Mouse (Mus musculus) right cerebral cortex, postnatal 36 days (tissue): ENCODE measurements around the gene Klhl40.

Experiments
- DNase-seq, 2 experiments: peaks; one replicate each; pipeline ENCODE4 v3.0.0; 2022; ENCODE audit warnings: low spot score in 2 of 2, mixed read lengths in 1 of 2

Gene Klhl40

DNA sequence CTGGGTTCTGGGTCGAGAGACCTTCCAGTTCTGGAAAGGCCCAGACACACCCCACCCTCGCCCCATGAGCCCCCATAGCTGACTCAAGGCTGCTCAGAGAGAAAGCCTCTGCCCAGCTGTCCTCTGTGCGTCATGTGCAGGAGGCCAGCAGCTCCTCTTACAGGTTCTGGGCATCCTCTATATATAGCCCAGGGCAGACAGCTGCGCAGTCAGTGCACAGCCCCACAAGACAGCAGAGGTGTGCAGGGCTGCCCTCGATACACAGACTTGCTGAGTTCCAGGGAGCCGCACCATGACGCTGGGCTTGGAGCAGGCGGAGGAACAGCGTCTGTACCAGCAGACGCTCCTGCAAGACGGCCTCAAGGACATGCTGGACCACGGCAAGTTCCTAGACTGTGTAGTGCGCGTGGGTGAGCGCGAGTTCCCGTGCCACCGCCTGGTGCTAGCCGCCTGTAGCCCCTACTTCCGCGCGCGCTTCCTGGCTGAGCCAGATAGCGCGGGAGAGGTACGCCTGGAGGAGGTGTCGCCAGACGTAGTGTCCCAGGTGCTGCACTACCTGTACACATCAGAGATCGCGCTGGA is at the start of gene Klhl40:
Gene Klhl40 (plus strand): TSS at position 124 of the 582 bp plus-strand sequence.
- DNase-seq: peak; percentile 63 to 71

DNA sequence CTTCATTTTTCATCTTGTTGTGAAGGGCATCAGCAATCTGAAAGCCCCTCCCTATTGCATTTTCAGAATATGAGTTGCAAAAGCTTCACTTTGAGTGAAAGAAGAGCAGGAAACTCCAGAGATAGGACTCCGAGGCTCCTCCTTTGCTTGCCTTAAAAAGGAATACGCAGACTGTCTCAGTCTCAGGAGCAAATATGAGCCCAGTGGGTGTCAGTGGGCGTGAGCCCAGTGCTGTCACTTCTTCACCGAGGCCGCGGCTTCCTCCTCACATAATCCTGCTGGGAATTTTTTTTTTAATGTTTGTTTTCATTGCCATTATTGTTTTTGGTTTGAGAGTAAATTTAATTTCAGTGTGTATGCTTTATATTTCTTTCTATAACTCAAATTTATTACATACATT is 36.9 kb upstream of the Klhl40 start:
- no peak for DNase-seq

DNA sequence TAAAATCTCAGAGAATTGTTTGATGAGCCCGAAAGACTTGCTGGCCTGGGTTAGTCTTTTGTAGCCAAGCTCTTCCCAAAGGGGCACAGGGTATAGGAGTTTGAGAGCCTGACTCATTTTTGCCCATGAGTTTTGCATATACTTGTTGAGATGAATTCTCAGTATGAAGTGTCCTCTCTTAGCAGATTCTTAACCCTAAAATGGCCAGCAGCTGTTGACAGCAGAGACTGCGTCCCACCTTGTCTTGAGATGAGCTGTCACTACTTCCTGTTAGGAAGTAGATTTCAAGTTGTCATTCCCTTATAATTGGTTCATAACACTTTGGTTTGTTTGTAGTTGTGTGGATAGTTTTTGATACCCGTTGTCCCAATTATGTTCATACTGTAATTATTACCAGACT is 36.2 kb upstream of the Klhl40 start:
- DNase-seq: no peak

DNA sequence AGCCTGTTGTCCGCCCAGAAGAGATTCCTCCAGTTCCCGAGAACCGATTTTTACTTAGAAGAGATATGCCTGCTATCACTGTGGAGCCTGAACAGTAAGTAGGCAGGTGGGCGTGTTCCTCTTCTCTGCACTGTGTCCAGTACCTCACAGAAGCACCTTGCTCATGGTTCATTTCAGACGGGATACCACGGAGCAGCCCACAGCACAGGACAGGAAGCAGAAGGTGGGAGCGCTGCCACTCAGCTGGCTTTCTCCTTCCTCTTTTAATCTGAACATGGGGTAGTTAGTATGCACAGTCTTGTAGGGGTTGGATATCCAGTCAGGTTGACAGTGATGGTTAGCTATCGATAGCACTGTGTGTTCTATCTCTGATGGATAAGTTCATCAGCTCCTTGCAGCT is 33.4 kb upstream of the Klhl40 start:
- no peak for DNase-seq

DNA sequence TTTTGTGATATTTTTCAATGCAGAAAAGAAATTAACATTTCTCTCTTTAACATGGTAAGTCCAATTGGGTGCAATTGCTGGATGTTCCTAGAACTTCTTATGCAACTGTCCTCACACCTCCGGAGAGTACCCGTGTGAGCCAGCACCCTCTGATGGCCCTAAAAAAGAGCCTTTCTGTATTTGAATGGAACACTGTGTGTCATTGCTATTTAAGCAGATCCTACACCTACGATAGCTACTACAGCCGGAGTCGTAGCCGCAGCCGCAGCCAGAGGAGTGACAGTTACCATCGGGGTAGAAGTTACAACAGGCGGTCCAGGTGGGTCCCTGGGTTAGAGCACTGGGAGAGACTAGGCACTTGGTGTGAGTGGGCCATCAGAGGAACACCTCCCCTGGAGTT is 24.6 kb upstream of the Klhl40 start:
- peak in 1 of 2 experiments; percentile 83 for DNase-seq

DNA sequence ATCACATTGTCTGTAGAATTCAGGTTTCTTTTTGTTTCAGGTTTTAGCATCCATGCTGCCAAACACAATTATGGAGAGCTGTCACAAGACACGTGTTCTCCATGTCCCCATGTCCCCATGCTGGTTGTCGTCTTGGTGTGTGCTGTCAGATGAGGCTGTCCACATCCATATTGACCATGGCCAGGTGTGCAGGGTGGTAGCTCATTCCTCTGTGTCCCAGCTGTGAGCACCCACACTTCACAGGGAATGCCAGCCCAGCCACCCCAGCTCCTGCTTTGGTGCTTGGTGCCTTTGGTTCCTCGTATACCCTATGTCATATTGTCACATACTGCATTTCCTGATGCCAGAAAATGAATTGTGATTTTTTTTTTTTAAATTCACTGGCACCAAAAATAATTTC is 22.8 kb upstream of the Klhl40 start:
- DNase-seq: no peak

DNA sequence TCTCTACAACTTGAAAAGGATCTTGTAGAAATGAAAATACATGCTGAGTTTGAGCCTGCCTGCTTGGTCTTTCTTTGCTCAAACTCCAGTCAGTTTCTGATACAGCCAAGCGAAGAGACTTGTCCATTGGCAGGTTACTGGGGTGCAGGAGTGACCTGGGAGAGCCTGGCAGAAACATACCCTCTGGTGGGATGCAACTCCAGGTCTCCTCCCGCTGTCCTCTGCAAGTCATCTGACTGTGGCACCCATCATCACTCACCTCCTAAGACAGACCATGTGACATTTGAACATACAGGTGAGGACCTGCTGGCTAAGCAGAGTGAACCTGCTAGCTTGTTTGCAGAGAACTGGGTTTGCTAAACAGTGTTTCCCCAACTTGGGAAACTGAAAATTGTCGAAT is 20.6 kb upstream of the Klhl40 start:
- DNase-seq: peak in 1 of 2 experiments; percentile 0

DNA sequence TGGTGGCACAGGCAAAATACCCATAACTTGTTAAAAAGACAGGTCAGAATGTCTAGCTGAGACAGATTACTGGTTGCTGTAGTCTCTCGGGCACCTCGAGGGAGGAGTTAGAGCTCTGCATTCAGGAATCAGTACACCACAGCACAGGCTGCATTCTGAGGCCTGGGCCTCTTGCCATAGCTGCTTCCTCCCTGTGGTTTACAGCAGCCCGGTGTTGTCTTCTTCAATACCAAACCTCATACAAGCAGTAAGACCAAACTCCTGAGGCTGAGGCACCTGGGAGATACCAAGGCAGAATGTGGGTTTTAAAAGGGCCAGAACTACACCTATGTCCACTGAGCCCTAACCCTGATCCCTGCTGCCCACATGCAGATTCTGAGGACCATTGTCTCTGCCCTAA is 20.0 kb upstream of the Klhl40 start:
- DNase-seq: peak in 1 of 2 experiments; percentile 19

DNA sequence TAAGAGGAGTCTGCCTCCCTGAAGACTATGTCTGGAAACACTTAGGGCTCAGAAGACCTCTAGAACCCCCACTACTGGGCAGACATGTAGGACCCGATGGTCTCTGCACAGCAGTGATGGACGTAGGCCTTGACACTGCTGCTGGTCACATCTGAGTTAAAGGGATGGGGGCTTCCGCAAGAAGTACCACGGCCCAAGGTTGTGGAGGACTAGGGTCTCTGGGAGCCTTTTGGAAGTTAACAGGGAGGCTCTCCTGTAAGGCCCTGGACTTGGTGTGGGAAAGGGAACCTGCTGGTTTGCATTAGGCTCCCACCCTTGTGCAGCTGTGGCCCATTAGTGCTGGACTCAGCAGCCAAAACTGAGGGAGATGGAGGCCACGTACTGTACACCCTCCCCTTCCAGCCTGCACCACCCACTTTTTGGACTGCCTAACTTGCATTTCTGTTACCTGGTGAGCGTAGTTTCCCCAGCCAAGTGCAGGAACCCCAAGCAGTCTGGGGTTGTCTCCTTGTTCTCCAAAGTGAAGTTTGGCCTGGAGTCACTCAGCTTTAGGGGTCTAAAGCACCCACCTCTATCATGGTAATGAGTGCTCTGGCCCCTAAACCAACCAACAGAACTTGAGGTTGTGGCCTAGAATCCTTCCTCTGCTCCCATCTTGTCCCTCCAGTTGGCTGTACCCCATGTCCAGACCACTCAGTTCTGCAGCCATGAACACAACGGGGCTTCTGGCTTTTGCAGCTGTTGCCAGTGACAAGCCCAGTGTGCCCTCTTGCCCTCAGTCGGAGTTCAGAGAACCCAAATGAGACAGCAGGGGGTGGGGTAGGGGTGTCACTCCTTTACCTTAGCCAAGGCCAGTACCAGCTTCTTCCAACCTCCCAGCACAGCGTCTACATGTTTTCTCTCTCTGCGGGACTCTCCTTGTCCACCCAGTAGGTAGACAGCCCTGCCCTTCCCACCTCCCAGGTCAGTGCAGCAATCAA is 19.3 kb upstream of the Klhl40 start:
- no peak for DNase-seq

DNA sequence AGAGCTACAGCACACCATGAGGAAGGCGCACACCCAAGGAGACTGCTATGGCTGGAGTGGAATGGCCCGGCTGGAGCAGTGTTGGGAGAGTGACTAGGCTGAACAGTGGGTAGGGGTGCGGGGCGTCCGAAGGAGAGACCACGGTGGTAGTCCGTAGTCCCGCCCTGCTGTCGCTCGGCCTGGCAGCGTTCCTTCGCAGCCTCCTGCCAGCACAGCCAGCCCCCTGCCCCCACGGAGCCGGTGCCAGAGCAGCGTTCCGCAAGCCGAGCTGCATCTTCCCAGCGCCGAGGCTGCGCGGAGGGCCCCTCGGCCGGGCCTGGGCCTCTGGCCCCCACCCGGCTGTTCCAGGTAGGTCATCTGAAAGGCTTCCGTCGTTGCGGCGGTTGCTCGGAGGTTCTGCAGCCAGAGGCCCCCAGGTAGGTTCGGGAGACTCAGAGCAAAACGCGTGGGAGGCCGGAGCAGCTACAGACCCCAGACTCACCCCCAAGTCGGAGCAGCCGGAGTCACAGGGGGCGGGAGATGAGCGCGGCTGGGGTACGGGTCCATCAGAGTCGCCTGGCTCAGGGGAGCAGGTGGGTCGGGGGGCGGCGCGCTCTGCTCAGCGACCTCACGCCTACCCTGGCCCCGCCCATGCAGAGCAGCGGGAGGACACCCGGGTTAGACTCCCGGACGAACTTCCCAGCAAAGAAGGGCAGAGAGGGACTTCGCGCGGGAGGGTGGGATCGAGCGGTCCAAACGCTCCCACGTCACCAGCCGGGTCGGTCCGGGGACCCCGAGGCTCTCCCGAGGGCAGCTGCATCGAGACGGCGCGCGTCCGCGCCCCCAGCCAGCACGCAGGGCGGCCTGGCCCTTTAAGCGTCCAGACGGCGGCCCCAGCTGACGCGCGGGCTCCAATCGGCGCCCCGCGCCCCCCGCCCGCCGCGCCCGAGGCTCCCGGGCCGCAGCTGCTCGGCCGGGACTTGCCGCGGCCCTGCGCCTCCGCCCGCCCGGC is 18.0 kb upstream of the Klhl40 start, which contains the start of gene Zfp651:
Gene Zfp651 (plus strand): TSS at position 240 of the 991 bp plus-strand sequence.
- DNase-seq: no peak

DNA sequence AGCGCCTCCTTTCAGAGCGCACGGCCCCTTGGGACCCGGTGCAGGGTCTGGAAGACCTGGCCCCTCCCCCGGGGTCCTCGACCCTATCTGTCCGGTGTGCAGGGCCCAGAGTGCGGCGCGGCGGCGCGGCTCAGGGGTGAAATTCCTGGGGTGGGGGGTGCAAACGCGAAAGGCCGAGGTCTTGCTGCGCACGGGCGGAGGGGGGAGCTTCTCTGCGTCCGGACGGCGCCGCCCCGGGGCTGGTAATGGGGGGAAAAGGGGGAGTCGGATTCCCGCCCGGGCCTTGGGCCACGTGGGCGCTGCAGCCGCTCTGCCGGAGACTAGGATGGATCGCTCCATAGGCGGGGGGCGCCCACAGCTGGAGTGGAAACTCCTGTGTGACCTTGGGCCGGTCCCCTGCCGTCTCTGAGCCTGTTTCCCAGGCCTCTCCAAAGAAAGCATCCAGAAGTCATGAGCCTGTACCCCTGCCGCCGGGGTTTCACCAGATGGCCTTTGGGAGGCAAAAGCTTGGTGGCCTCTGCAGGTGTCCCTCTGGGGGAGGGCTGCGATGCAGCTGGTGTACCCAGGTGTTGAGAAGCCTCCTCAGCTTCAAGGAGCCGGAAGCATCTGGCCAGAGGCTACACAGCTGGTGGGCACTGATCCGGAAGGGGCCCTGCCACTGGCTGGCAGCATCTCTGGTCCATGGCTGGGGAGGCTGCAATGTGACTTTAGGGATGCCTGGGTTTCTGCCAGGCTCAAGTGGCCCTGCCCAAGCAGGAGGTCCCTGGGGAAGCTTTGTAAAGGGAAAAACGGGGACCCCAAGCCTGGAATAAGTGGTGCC is 16.9 kb upstream of the Klhl40 start:
- DNase-seq: peak in 1 of 2 experiments; percentile 36

DNA sequence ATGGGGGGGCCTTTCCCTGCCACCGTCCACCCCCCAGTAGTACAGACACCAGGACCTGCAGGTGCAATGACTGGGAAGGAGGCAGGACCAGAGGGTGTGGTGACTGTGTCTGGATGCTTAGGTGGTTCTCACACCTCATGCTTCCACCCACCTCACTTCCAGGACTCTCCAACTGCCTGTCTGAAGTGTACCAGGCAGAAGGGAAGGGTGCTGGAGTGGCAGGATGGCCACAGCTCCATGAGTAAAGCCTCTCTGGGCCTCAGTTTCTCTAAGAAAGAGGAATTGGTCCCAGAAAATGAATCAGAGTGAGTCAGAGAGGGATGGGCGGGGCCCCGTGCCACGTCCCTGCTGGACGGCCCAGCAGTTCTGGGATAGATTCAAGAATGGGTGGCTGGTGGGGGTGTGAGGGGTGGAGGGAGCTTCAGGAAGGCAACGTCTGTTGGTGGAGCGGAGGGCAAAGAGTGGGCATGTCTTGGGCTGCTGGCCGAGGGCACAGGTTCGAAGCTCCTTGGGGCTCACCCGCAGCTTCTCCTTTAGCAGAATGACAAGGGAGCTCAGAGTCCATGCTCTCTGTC is 16.2 kb upstream of the Klhl40 start:
- no peak for DNase-seq

DNA sequence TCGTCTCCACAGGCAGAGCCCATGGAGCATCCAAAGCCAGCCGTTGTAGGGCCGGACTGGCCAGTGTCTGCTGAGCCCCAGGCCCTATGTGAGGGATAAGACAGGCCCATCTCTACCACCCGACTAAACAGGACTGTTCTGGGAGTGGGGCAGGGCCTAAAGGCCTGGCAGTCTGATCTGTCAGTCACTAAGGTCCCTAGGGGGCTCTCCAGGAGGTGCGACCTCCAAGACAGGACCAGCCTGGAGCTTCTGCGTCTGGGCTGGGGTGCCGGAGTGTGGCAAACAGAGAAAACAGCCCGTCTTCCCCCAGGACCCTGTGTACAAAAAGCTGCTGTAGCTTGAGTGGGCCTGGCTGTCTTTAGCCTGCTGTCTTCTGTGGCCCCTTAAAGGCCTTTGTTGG is 15.6 kb upstream of the Klhl40 start:
- no peak for DNase-seq

DNA sequence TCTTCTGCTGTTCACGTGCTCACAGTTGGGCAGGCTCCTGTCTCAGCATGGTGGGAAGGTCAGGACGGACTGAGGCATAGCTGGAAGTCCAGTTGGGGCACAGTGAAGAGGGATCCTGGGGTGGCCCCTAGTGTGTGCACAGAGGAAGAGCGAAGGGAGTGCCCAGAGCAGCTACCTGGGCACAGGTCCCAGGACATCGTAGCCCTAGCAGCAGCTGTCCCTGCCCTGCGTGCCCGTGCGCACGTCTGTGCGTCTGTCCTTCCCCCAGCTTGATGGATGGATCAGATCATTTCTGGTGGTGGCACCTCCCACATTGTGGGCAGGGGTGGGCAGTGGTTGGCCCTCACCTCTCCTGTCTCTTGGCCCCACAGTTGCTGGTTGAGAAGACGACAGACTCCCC is 15.2 kb upstream of the Klhl40 start:
- DNase-seq: no peak

DNA sequence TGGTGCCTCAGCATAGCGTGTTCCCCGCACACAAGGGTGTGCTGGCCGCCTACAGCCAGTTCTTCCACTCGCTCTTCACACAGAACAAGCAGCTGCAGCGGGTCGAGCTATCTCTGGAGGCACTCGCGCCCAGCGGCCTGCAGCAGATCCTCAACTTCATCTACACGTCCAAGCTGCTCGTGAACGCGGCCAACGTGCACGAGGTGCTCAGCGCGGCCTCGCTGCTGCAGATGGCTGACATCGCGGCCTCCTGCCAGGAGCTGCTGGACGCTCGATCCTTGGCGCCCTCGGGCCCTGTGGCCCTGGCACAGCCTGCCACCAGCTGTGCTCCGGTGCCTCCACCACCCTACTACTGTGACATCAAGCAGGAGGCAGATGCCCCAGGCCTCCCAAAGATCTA is 14.6 kb upstream of the Klhl40 start:
- no peak for DNase-seq

DNA sequence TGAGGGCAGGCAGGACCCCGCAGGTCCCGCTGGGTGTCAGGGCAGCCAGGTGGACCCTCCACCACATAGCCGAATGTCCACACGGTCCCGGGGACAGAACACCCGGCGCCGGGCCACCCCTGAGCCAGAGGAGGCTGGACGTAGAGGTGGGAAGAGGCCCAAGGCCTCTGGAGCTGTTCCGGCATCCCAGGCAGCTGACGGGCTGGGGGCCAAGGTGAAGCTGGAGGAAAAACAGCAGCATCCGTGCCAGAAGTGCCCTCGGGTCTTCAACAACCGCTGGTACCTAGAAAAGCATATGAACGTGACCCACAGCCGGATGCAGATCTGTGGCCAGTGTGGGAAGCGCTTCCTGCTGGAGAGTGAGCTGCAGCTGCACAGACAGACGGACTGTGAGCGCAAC is 13.7 kb upstream of the Klhl40 start:
- no peak for DNase-seq

DNA sequence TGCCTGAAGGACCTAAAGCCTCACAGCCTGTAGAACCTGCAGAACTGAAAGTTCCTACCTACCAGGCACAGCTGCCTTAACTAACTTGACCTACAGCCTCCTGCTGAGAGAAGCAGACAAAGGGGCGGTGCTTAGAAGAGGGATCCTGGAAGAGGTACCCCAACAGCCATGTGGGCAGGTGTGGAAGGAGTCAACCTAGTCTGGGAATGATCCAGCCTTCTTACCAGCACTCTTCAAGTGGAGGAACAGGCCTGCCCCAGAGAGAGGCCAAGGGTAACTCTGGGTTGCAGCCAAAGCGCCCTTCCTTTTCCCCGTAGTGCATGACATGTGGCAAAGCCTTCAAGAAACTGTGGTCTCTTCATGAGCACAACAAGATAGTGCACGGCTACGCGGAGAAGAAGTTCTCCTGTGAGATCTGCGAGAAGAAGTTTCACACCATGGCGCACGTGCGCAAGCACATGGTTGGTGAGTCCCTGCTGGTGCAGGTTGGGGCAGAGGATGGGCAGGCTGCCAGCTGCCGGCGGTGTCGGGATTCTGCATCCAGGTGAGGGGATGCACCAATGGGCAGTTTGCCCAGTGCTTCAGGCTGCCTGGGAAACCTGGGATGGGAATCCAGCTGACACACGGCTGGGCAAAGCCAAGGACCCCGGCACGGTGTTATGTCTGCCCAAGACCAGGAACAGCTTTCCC is 12.1 kb upstream of the Klhl40 start:
- no peak for DNase-seq

DNA sequence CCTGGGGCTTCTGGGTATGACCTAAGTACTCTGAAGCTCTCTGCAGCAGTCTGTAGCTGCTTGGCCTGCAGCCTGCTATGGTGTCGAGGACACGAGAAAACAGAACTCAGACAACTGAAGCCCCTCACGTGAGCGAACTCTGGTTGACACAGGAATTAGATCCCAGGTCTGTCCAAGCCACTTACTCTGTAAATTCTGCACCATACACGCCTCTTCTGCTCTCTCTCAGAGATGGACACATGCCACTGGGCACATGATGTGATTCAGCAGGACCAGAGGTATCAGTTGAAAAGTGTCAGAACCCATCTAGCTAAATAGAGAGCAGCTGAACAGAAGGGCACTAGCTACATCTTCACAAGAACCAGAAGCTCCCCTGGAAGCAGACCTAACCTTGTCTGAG is 5.0 kb upstream of the Klhl40 start:
- DNase-seq: no peak

DNA sequence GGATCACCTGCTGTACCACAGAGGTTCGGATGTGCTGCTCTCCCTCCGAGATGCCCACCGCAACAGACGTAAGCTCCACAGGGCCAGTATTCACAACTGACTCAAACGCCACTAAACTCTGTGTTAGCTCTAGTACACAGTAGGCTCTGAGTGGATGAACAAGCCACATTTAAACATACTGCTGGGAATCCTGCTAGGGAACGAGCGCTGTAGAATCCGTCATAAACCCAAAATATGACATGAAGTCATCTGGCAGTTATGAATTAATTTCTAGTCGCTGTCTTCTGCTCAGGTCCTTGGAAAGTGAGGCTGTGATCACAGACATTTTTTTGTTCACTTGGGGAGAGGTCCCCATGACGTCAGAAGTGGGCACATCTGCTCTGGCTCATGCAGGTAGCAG is 1.5 kb upstream of the Klhl40 start:
- no peak for DNase-seq

DNA sequence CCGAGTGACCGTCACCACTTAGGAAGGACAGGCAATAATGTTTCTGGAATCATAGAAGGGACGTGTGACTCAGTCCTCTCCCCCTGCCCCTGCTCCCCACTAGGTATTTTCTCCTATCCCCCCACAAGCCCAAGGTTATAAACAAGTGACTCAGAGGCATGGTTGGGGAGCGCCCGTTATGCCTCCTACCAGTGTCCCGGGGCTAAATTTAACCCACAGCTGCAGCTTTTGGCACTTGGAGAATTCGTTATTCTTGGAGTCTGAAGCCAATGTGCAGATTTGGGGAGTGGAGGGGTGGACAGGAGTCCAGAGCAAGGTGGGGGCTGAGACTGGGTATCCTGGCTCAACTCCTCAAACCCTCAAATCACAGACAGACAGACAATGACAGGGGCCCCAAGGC is 896 bp upstream of the Klhl40 start:
- DNase-seq: peak in 1 of 2 experiments; percentile 77
